Mouse (Mus musculus) fat pad, adult 2 months (tissue): ENCODE measurements around the gene Sirt7.
"Not testable (repeated sequence)": the region's sequence is repeated elsewhere in the genome, so short reads cannot be mapped to it uniquely, and the experiment has no call there.

Experiments used
- DNase-seq: peaks from one replicate; pipeline ENCODE4 v3.0.0-alpha.2; 2011; ENCODE audit warnings: low read depth, low spot score; ENCODE audit errors: extremely low read depth

Gene Sirt7

DNA sequence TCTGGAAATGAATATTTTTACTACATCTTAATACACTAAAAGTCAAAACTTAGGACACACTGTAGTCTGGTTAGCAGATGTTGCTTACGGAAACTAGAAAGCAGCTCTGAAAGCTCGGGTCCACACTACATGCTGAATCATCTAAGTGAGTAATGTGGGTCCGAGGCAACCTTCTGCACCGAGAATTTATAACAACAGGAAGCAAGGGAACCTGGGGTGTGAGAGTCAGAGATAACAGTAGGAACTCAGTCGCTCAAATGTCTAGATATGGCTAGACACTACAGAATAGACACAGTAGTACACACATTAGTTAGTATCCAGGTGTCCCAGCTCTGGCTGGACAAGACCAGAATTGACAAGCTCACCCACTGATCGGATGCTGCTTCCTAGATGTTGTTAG lies 36.5 kb downstream of the Sirt7 start:
- DNase-seq = no peak

DNA sequence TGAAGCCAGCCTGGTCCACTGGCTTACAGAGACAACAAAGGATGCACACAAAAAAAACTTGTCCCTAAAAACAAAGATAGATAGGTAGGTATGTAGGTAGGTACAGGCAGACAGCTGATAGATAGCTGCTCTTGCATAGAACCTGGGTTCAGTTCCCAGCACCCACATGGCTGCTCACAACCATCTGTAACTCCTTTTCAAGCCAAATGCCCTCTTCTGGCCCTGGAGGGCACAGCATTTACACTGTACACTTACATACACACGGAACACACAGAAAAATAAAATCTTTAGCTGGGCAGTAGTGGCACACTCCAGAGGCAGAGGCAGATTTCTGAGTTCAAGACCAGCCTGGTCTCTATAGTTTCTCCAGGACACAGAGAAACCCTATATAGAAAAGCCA lies 41.1 kb downstream of the Sirt7 start:
- no peak for DNase-seq

DNA sequence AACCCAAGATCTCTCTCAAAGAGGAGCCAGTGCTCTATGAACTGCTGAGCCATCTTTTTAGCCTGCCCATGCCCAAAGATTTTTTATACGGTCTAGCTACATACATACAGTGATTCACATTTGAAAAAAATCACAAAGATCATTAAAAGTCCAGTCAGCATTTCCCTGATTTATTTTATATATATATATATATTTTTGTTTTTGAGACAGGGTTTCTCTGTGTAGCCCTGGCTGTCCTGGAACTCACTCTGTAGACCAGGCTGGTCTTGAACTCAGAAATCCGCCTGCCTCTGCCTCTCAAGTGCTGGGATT lies 42.1 kb downstream of the Sirt7 start:
- not testable (repeated sequence) for DNase-seq

DNA sequence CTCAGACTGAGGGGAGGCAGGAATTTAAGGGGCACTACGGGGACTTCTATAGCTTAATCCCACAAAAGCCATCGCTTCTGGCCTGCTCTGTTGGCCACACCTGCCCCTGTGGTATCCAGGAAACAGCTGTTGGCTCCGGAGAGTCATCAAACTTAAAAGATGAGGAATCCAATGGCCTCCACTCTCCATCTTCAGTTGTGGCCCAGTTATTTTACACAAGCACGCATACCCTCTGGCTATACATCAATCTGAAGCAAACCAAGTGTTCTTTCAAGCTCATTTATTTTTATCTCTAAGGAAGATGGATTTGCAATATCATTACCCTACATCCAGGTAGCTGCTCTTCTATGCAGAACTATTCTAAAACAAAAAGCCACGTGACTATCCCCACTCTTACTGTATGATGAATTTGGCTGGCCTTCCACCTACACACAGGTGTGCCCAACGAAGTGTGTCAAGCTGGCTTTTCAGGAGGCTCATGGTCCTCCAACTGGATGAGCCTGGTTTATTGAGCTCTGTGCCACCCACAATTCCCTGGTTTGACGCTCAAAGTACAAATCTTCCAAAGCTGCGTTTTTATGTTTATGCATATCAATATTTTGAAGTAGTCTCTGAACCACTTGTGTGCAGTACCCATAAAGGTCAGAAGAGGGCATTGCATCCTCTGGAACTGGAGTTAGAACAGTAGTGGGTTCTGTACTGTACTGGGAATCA lies 42.6 kb downstream of the Sirt7 start:
- DNase-seq = no peak

DNA sequence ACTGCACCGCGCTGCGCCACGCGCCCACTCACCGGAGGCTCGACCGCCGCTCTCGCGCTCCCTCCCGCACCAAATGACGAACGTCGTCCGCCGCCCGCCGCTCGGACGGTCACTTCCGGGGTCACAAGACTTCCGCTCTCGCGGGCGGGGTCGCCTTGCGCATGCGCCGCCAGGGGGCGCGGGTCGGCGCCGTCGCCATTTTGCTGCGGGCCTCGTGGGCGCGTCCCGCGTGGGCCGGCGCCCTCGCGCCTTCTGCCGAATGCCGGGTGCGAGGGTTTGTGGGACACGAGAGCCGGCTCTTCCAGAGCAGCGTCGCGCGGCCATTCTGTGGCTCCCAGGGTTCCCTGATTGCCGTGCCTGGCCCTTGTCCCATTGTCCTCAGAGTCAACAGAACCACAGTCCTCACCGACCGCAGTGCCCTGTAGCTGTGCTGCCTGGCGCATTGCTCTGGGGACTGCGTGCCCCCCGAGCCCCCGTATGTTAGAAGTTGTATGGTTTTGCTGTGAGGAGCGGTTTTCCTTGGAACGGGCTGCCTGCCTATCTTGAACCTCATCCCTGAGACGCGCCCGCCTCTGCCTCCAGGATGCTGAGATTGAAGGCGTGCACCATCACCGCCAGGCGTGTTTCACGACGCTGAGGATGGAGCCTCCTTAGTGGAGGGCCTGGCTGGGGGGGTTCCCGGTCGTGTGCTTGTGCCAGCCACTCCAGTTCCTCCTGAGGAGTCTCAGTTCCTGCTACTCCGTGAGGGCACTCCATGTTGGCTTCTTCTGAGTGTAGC lies 43.4 kb downstream of the Sirt7 start, which contains the start of gene Arhgdia:
Gene Arhgdia (minus strand): TSS at position 135 of the 778 bp plus-strand sequence.
- no peak for DNase-seq

DNA sequence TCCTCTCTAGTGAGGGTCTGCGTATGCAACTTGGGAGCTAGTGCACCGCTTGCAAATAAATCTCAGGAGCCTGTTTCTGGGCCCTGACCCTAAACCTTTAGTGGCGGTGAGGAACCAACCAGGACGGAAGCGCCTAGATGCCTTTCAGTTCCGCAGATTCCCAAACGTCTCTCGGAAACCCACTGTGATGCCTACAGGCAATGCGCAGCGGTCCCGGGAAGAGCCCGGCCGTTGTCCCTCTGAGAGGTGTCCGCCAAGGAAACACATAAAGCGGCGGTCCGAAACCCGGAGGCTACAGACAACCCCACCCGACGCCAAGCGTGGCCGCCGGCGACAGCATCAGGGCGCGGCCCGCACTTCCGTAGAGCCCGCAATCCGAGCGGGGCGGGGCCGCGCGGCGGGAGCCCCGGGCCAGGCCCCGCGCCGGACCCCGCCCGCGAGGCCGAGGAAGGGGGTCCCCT lies 44.1 kb downstream of the Sirt7 start:
- DNase-seq = no peak

DNA sequence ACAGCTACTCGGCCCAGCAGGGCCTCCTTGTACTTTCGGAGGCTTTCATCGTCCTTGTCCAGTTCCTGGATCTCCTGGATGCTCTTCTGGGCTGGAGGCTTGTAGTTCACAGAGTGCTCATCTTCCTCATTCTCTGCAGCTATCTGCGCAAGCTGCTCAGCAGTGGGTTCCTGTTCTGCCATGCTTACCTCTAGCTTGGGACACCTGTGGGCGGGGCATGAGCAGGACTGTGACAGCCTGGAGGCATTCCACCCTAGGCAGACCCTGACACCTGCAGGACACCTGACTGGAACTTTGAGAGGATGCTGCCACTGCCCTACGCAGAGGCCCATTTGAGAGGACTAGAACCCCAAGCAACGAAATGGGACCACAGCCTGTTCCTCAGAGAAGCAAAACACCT lies 44.9 kb downstream of the Sirt7 start:
- DNase-seq = no peak

DNA sequence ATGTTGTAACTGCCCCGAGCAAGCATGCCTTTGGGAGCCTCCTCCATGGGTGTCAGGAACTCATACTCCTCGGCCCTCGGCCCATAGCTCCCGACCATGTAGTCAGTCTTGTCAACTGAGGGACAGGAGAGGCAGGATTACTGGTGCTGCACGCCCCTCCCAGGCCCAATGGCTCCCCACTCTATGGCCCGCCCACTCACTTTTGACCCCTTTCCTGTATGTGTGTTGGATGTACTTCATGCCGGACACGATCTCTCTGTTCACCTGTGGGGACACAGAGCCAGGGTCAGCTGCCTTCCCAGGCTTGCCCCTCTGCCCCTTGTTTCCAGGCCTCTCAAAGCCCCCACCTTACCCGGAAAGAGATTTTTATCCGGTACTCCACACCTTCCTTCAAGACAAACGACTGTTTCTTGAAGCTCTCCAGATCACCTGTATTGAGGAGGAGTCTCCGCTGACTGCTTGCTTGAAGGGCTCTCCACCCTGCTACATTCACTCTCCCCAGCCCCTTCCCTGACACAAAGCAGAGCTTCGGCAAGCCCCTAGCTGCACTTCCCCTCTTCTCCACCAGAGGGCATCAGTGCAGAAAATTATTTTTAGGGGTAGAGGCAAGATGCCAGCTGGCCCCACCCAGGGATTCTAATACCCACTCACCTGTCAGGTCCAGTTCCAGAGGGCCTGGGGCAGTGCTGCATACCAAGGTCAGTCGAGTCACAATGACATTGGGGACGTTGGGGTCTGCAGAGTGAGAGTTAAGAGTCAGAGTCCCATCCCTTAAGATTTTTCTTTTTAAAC lies 45.5 kb downstream of the Sirt7 start:
- no peak for DNase-seq

DNA sequence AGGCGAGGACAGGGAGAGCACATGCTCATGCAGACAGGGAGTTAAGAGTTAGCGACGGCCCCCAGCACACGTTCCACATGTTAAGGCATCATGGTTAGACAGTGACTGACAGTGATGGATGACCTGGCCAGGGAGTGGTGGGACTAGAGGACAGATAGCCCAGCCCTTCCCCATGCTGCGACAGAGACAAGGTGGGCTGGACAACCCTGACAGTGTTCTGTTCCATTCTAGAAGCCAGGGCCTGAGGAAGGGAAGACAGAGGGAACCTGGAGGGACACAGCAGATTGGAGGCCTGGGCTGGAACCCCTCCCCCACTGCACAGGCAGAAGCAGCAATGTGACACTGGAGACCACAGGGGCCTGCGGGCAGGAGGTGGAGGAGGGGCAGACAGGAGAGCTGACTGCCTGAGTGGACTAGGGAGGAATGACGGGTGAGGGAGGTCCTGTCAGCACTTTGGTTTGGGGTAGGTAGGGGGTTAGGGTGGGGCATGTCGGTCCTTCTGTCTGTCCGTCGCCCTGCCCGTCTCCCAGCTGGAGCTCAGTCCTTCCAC lies 46.3 kb downstream of the Sirt7 start:
- no peak for DNase-seq

DNA sequence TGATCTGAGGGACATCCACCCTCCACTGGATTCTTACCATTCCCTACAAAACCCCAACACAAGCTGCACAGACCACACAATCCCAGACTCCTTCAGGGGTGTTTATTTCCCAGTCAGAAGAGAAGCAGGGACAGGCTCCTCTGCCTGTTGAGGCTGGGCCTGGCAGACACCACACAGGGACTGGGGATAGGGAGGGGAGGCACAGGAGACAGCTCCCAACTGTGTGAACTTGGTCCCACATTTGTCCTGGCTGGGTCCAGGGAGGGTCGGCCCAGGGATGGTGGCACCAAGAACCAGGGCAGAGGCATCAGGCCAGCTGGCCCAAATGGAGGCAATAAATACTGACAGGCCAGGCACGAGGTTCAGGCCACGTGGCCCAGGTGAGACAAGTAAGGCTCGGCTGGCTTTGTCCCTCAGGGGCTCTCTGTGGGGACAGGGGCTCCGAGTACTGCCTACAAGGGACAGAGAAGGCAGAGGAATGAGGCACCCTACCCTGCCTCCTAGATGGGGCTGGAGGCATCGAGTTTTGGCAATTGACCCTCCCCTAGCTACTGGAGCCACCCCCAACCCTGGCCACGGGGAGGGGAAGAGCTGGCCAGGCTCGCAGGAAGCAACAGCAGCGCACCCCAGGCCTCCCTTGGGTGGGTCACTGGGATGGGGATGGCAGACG lies 46.9 kb downstream of the Sirt7 start:
- no peak for DNase-seq

DNA sequence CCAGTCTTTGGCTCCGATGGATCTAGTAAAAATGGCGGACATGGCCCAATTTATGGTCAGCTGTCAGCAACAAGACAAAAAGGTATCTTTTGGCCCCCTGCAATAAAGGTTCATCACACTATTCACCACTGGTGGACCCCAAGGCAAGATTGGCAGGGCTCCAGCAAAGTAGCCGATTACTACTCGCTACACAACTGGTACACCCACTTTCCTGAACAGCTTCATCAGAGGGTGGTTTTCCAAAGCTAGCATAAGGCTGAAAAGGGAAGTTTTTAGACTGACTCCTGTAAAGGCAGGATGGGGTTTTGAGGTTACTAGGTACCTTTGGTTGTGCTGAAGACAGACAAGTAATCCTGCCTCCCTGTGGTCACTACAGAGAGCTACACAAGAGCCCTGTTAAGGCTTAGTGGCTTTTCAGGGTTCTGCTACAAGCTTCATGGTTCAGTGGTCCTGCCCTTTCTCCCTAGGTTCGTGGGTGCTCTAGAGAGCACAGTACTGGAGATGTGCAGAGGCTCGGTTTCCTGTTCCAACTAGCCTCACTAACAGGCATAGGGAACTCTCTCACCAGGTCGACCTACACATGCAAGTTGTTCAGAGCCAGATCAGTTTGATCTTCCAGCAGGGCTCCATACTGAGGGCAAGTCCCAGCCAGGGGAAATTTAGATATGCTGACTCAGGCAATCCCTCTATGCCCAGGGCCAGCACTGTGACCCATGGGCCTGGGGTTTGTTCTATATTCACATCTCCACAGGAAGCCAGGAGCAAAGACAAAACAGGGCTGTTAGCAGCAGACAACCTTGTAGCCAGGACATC lies 47.6 kb downstream of the Sirt7 start:
- DNase-seq = no peak

DNA sequence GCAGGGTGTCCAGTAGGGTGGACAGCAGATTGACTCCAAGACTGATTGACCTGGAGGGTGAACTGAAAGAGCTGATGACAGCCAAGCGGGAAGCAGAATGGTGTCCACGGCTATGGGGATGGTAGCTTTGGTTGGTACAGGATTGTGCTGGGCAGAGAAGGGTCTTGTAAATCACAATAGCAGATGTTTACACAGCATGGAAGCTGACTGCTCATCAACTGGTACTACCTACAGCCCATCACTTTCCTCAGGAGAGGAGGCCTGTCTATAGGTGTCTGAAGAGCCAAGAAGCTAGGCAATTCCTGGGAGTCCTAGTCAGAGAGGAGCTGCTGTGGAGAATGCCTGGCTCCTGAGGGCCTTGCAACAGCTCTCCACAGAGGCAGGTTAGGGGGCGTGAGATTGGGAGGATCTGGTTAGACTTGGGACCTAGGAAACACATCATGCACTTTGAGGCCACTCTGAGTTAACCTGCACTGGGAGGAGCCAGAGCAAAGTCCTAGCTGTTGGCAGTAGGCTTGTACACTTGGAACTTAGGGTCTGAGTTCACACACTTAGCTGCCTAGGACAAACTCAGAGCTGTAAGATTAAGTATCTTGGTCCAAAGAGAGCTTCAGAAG lies 48.6 kb downstream of the Sirt7 start:
- DNase-seq = no peak

DNA sequence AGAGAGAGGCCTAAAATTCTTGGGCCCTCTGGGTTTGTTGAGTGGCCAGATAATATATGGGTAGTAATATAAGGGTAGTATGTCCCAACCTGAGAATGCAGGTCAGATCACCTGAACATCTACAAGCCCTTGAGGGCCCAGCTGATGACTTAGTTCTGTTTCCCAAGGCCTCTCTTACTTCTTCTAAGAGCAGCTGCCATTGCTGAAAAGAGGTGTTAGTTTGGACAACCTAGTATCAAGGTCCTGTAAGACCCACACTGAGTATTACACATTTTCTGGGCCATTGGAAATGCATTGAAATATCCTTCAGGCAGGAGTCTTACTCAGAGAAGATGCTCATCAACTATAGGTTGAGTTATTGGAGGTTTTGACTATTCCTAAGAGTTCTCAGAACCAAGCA lies 49.1 kb downstream of the Sirt7 start:
- DNase-seq = no peak

DNA sequence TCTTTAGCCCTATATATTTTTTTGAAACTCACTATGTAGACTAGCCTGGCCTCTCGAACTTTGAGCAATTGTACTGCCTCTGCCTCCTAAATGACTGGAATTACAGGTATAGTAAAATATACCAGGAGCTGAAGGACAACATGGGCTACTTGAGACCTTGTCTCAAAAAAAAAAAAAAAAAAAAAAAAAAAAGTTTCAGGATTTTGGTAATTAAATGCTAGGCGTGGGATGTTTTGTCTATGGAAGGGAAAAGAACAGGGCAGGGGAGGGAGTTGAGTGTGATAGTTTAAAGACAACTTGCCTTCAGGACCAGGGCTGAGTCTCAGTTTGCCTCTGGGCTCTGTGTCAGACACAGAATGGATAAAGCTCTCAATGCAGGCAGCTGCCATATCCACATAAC lies 50.0 kb downstream of the Sirt7 start:
- no peak for DNase-seq

DNA sequence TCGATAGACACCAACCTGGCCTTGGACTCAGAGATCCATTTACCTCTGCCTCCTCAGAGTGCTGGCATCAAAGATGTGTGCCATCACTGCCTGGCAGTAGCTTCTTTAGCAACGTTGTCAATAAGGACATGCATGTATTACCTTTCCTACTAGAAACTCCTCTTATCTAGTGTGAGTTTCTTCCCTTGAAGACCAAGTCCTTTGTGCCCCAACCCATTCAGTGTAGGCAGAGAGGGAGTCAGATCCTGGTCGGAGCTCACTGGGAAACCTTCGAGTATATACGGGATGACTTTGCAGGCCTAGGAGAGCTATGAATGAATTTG lies 50.8 kb downstream of the Sirt7 start:
- DNase-seq = no peak

DNA sequence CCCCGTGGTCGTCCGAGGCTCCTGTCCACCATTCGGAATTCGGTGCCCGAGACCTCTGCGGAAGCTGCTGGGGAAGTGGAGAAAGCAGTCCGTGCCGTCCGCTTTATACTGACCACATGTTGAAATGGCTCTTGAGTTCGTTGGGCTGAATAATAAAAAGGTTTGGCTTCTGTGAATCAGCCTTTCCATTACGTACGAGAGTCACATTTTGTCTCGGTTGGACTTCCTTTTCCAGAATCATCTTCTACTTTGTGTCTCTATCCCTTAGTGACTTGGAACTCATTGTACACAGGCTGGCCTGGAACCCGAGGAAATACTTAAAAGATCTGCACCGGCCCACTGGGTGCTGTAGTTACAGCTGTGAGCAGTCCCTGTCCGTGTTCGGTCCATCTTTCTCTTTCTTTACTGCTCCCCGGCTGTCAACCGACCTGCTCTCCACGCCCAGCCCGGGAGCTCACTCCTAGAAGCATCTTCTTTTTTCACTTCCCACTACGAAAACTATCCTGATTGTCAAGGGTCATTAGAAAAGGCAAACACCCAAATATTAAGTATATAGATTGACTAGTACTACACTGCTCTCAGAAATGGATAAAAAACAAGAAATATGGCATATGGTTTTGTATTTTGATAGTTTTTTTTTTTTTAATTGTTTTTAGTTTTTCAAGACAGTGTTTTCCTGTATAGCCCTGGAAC lies 51.3 kb downstream of the Sirt7 start:
- no peak for DNase-seq

DNA sequence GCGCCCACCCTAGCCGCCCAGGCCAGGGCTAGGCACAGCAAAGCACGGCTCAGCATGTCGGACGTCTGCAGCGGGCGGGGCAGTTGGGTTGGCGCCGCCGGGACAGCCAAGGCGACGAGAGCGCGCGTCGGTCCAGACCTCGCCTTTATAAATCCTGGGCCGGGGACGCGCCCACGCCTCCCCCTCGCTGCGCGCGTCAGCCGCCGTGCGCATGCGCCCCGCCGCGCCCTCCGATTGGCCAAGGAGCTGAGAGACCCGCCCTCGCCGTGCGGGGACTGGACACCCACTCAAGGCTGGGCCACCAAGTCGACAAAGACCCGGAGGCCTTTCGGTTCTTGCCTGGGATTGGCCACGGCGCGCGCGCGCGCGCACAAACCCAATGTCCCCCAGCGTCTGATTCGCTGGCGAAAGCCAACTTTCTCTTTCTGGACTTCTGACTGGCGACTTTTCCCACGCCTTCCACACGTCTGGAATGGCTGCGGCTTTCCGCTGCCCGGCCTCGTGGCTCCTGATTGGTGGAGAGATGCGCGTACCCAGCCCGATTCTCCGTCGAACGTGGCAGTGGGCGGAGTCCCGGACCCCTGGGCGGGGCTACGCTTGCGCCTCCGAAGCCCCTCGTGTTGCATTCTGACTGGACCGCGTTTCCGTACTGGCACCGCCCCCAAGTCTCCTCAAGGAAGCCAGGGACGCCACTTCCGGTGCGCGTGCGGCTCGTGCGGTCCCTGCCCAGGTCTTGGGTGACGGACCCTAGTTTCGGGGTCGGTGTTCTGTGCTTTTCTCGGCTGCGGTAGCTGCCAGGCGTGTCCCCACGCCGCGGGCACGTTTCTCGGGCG lies 52.1 kb downstream of the Sirt7 start, which contains the start of gene P4hb:
Gene P4hb (minus strand): TSS at position 502 of the 833 bp plus-strand sequence.
- DNase-seq = peak; percentile 87

DNA sequence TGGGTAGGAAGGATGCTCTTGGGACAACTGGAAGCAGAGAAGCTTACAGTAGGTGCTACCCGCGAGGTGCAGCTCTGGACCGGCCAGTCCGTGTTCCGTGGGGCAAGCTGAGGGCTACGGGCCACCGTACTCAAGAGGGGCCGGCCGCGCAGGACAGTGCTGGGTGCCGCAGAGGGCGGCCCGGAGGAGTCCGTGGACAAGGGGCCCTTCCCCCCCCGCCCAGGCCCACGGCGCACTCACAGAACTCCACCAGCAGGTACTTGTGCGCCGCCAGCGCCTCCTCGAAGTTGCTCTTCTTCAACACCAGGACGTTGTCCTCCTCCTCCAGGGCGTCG lies 52.7 kb downstream of the Sirt7 start:
- no peak for DNase-seq
